Mouse (Mus musculus): ENCODE results near the gene Nhp2.

GRCm38 (mm10) chr11:51590002-51590401, 29.5 kb upstream of the Nhp2 start:
- TF ChIP-seq POLR2AphosphoS5 (IDR thresholded peaks at IDR 0.05; ENCODE audit: borderline replicate concordance, low read depth, low read length) (no peak), ZC3H11A (IDR thresholded peaks at IDR 0.05; ENCODE audit: low read depth, low read length) (no peak), SMC3 (IDR thresholded peaks at IDR 0.05; ENCODE audit: low read depth, low read length) (no peak), TCF12 (IDR thresholded peaks at IDR 0.05; ENCODE audit: low read depth, low read length) (no peak), POLR2AphosphoS2 (IDR thresholded peaks at IDR 0.05; ENCODE audit: low read length) (peak; percentile 27; the same call in 1 of the 2 replicates)

Measured in MEL (cell line).